Mouse (Mus musculus): Measurements from ENCODE around the gene Gm20388. TPM values are rescaled to one million over a fixed set of nuclear protein-coding genes. Genes with fewer than 3 reads are reported as not detected.
A peak's percentile ranks its signal among the peaks of the same experiment; 100 is the strongest.

Gene Gm20388
- polyA plus RNA-seq, 1 experiment from 2014 or later = not detected

DNA sequence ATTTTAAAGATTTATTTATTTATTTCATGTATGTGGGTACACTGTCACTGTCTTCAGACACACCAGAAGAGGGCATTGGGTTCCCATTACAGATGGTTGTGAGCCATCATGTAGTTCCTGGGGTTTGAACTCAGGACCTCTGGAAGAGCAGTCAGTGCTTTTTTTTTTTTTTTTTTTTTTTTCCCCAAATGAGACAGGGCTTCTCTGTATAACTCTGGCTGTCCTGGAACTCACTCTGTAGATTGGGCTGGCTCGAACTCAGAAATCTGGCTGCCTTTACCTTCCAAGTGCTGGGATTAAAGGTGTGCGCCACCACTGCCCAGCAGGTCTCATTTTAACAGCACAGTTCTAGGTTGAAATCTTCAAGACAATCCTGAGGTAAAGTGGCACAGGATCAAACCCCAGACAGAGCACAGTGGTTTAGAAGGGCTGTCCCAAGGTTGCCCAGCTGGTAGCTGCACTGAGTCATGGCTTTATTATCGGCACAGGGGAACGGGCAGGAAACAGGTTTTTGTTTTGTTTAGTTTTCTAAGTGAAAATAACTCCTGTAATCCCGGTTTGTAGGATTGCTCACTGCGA is 2038.7 kb downstream of the Gm20388 start, which contains the start of gene Banp:
Banp (plus strand) TSS at position 529 of the 579 bp plus-strand sequence.
- no peaks in the 10 kb centered on the region for H3K9me3 ChIP-seq (ENCODE audit: control insufficient read depth, low read length)
- WGBS = 68% methylated on average over 6 of the region's 6 CpGs
- peaks cover 5% of the 10 kb centered on the region; the same call in 1 of the 2 replicates for H3K36me3 ChIP-seq (replicated peaks; ENCODE audit: control insufficient read depth, insufficient read depth)
- H3K27me3 ChIP-seq (ENCODE audit: control insufficient read depth, insufficient read depth, low read length) = no peaks in the 10 kb centered on the region
- H3K9ac ChIP-seq = peak within 1 kb of the TSS; percentile 95
- peak within 1 kb of the TSS; percentile 95 for H3K27ac ChIP-seq
- ATAC-seq (ENCODE audit: low FRiP score) (no peak), DNase-seq (ENCODE audit: low spot score) (no peak)
- H3K4me2 ChIP-seq (replicated peaks) = peak within 1 kb of the TSS; percentile 97
- peak within 1 kb of the TSS; percentile 92 for H3K4me3 ChIP-seq (replicated peaks; ENCODE audit: low read length)
- peaks cover 29% of the 10 kb centered on the region for H3K4me1 ChIP-seq (replicated peaks; ENCODE audit: control insufficient read depth, insufficient read depth, low read length)

DNA sequence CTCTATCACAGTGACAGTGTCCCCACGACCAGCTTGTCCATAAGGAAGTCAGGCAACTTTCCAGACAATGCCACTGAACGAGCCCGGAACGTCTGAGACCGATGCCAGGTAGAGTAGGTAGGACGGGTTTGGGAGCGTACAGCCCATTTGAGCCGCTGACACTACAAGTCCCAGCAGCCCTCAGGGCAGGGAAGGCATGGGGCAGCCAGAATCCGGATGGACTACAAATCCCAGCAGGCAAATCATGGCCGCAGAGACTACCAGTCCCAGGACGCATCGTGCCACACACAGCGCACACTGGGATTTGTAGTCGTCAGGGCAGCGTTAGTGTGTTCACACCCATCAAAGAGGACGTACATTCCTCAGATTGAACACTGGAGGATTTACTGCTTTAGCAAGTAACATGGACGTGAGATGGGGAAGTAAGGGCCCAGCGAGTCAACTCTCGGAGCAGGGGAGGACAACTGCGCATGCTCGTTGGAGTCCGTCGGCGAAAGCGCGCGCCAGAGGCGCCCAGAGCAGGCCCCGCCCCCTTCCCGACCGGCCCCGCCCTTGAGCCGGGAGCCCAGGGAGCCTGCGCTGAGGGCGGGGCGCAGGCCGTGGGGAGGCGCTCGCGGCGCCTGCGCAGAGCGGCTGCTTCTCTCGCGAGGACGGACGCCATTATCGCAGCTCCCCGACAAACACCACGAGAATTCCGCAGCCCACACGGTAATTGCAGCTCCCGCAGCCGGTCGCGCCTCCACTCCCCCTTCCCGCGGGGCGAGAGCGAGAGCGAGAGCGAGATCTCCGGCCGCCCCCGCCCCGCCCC is 2039.5 kb downstream of the Gm20388 start:
- H3K9me3 ChIP-seq (ENCODE audit: control insufficient read depth, low read length) = no peaks in the 10 kb centered on the region
- peak overlapping the region; percentile 95 for H3K9ac ChIP-seq
- peak overlapping the region; percentile 97 for H3K4me2 ChIP-seq (replicated peaks)
- DNase-seq (ENCODE audit: low spot score) = peak; percentile 99
- H3K36me3 ChIP-seq (replicated peaks; ENCODE audit: control insufficient read depth, insufficient read depth) = peaks cover 6% of the 10 kb centered on the region; the same call in 1 of the 2 replicates
- H3K4me1 ChIP-seq (replicated peaks; ENCODE audit: control insufficient read depth, insufficient read depth, low read length) = peaks cover 29% of the 10 kb centered on the region
- peak overlapping the region; percentile 92 for H3K4me3 ChIP-seq (replicated peaks; ENCODE audit: low read length)
- H3K27ac ChIP-seq = peak overlapping the region; percentile 95
- WGBS = under 1% methylated on average over 55 of the region's 66 CpGs
- H3K27me3 ChIP-seq (ENCODE audit: control insufficient read depth, insufficient read depth, low read length) = no peaks in the 10 kb centered on the region
- peak; percentile 95 for ATAC-seq (ENCODE audit: low FRiP score)

DNA sequence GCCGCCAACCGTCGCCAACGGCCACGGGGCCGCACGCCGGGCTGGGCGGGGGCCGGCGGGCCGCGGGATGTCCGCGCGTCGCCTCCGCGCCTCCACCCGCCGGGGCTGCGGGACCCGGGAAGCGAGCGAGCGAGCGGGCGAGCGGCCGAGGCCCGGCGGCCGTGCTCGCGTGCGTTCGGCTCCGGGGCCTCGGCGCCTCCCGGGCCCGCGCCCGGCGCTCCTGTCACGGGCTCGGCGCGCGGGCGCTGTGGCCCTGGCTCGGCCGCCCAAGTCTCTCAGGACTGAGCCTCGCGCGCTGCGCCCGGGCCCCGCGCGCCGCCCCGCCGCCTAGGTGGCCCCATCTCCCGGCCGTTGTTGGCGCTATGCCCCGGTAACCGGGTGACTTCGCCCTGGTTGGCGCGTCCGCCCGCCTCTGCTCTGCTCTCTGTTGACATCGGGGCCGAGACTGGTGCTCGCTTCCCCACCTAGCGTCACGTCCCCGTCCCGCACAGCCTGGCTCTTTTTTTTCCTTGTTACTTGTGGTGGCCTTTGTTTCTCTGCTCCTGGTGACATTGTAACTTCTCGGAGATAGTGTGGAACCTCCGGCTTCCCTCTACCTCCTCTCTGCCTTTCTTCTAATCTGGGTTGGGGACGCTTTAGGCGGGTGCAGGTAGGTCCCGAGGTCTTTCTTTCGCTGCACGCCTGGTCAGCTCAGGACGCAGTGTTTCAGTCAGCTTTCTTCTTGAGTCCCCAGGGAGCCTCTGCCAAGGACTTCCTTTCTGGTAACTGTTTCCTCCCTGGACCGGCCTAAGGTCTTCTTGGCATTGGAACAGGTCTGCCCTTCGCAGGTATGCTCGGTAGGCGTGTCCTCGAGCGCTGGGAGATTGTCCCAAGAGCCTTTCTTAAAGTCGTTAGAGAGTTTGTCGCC is 2040.4 kb downstream of the Gm20388 start:
- peak overlapping the region; percentile 92 for H3K4me3 ChIP-seq (replicated peaks; ENCODE audit: low read length)
- H3K27ac ChIP-seq = peak overlapping the region; percentile 95
- DNase-seq (ENCODE audit: low spot score) (peak; percentile 42), ATAC-seq (ENCODE audit: low FRiP score) (peak; percentile 15; the same call in 1 of the 2 replicates)
- no peaks in the 10 kb centered on the region for H3K27me3 ChIP-seq (ENCODE audit: control insufficient read depth, insufficient read depth, low read length)
- H3K4me1 ChIP-seq (replicated peaks; ENCODE audit: control insufficient read depth, insufficient read depth, low read length) = peaks cover 29% of the 10 kb centered on the region
- H3K9me3 ChIP-seq (ENCODE audit: control insufficient read depth, low read length) = no peaks in the 10 kb centered on the region
- WGBS = under 1% methylated on average over 79 of the region's 97 CpGs
- H3K36me3 ChIP-seq (replicated peaks; ENCODE audit: control insufficient read depth, insufficient read depth) = peaks cover 13% of the 10 kb centered on the region
- peak overlapping the region; percentile 97 for H3K4me2 ChIP-seq (replicated peaks)
- H3K9ac ChIP-seq = peak overlapping the region; percentile 95

DNA sequence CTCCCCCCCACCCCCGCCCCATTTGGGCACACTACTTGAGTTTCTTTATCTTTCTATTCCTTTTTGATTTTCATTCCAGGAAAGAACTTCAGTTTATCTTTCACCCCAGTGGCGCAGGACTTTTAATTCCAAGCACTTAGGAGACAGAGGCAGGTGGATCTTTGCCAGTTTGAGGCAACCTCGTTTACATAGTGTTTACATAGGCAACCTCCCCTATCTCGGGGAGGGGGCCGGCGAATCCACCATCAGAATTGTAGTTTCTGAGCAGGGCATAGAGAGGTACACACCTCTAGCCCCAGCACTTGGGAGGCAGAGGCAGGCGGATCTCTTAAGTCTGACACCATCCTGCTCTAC is 2041.0 kb downstream of the Gm20388 start:
- no peaks in the 10 kb centered on the region for H3K9me3 ChIP-seq (ENCODE audit: control insufficient read depth, low read length)
- H3K27ac ChIP-seq = peak overlapping the region; percentile 95
- peak overlapping the region; percentile 95 for H3K9ac ChIP-seq
- 35% methylated on average over 7 of the region's 7 CpGs for WGBS
- H3K36me3 ChIP-seq (replicated peaks; ENCODE audit: control insufficient read depth, insufficient read depth) = peaks cover 14% of the 10 kb centered on the region
- ATAC-seq (ENCODE audit: low FRiP score) (no peak), DNase-seq (ENCODE audit: low spot score) (no peak)
- no peaks in the 10 kb centered on the region for H3K27me3 ChIP-seq (ENCODE audit: control insufficient read depth, insufficient read depth, low read length)
- H3K4me3 ChIP-seq (replicated peaks; ENCODE audit: low read length) = peak overlapping the region; percentile 92
- H3K4me2 ChIP-seq (replicated peaks) = peak overlapping the region; percentile 97
- H3K4me1 ChIP-seq (replicated peaks; ENCODE audit: control insufficient read depth, insufficient read depth, low read length) = peaks cover 29% of the 10 kb centered on the region

DNA sequence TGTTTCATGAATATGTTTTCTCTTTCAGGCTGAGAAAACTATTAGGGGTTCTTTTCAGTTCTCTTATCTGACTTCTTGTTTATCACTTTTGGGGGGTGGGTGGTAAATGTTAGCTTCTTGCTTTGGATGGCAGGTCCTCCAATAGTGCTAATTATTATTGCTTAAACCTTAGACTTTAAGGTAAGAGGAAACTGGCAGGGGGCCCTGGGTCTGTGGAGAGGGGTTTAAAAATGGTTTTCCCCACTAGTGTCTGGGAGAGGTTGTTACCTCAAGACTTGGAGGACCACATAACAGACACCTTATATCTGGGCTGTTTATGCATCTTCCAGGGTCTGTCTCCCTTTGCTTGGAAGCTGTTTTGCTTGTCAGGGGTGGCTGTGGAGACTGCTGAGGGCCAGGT is 2041.5 kb downstream of the Gm20388 start:
- Histone ChIP-seq H3K27ac (no peak overlapping the region), H3K9ac (peak overlapping the region; percentile 26; the same call in 1 of the 2 replicates), H3K4me1 (replicated peaks; ENCODE audit: control insufficient read depth, insufficient read depth, low read length) (peaks cover 29% of the 10 kb centered on the region), H3K4me2 (replicated peaks) (peak overlapping the region; percentile 97), H3K9me3 (ENCODE audit: control insufficient read depth, low read length) (no peaks in the 10 kb centered on the region), H3K27me3 (ENCODE audit: control insufficient read depth, insufficient read depth, low read length) (no peaks in the 10 kb centered on the region), H3K4me3 (replicated peaks; ENCODE audit: low read length) (peak overlapping the region; percentile 92), H3K36me3 (replicated peaks; ENCODE audit: control insufficient read depth, insufficient read depth) (peaks cover 14% of the 10 kb centered on the region)
- ATAC-seq (ENCODE audit: low FRiP score) (no peak), DNase-seq (ENCODE audit: low spot score) (no peak)

DNA sequence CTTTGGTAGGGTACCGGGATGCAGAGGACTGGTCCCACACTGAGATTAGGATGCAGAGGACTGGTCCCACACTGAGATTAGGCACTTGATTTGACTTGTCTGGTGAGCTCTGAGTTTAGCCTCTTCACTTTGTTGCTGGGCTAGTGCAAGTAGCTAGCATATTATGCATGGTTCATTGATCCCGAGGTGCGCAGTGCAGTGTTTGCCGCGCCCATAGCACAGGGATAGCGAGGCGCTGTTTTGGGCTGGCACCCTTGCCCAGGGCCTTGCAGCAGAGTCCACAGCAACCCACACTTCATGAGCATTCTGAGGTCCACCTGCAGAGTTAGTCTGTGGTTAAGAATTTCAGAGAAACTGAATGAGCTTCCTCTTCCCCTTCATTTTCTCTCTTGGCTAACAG is 2042.2 kb downstream of the Gm20388 start:
- Histone ChIP-seq H3K27ac (no peak overlapping the region), H3K4me3 (replicated peaks; ENCODE audit: low read length) (no peak overlapping the region), H3K9ac (peak overlapping the region; percentile 26; the same call in 1 of the 2 replicates), H3K4me2 (replicated peaks) (peak overlapping the region; percentile 97), H3K9me3 (ENCODE audit: control insufficient read depth, low read length) (no peaks in the 10 kb centered on the region), H3K4me1 (replicated peaks; ENCODE audit: control insufficient read depth, insufficient read depth, low read length) (peaks cover 24% of the 10 kb centered on the region), H3K36me3 (replicated peaks; ENCODE audit: control insufficient read depth, insufficient read depth) (peaks cover 14% of the 10 kb centered on the region), H3K27me3 (ENCODE audit: control insufficient read depth, insufficient read depth, low read length) (no peaks in the 10 kb centered on the region)
- DNase-seq (ENCODE audit: low spot score) (no peak), ATAC-seq (ENCODE audit: low FRiP score) (no peak)
- WGBS = 87% methylated on average over 7 of the region's 7 CpGs

DNA sequence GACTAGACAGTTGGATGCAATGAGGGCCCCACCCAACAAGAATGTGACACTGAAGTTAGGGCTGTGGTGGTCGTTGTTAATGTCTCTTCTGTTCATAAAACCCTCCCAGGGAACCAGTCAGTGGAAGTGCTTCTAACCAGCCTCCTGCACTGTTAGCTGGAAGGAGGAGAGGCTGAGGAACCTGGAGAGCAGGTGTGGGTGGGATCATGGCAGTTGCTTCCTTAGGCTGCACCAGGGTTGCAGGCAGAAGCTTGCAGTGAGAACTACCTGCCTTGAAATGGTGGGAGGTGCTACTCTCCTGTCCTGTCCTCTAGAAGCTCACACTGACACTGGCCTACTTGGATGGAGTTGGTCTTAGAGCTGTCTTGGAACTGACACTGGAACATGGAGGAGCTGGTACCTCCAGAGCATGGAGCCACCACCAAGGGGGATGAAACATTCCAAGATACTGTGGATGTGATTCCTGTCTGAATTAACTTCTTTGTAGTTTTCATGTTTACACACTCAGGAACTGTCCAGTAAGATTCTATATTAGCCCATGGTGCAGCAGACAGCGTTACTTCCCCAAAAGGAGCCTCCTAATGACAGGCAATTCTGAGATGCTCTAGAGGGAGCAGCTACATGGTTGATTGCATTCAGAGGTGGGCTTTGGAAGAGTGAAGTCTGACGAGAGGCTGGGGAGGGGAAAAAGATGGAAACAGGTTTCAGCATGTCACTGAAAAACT is 2043.3 kb downstream of the Gm20388 start:
- DNase-seq (ENCODE audit: low spot score) (no peak), ATAC-seq (ENCODE audit: low FRiP score) (no peak)
- Histone ChIP-seq H3K4me1 (replicated peaks; ENCODE audit: control insufficient read depth, insufficient read depth, low read length) (peaks cover 15% of the 10 kb centered on the region), H3K27ac (no peak overlapping the region), H3K9me3 (ENCODE audit: control insufficient read depth, low read length) (no peaks in the 10 kb centered on the region), H3K4me3 (replicated peaks; ENCODE audit: low read length) (no peak overlapping the region), H3K9ac (no peak overlapping the region), H3K27me3 (ENCODE audit: control insufficient read depth, insufficient read depth, low read length) (no peaks in the 10 kb centered on the region), H3K36me3 (replicated peaks; ENCODE audit: control insufficient read depth, insufficient read depth) (peaks cover 14% of the 10 kb centered on the region), H3K4me2 (replicated peaks) (no peak overlapping the region)
- 67% methylated on average over 3 of the region's 3 CpGs for WGBS

DNA sequence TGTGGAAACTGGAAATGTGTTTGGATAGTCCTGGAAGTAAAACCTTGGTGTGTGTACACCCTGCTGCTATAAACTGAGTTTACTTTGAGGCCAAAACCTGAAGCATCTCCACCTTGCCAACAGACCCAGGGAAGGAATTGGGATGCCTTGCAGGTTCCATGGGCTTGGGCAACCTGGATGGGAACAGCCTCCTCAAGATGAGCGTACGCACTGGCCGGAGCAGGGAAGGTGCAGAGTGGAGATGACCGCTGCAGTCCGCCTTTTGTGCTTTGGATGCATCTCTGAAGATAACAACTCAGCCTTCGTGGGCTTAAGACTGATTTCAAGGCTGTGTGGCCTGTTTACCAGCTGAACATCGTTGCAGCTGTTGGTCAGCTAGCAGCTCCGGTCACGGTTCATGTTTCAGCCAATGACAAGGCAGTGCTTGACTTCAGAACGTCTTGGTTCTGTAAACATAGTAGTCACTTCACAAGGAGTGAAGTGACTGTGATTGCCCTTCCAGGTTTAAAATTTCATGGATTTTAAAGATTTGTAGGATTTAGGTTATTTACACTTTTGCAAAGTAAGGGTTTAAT is 2044.4 kb downstream of the Gm20388 start:
- DNase-seq (ENCODE audit: low spot score) (no peak), ATAC-seq (ENCODE audit: low FRiP score) (no peak)
- Histone ChIP-seq H3K36me3 (replicated peaks; ENCODE audit: control insufficient read depth, insufficient read depth) (peaks cover 14% of the 10 kb centered on the region), H3K9ac (no peak overlapping the region), H3K4me2 (replicated peaks) (no peak overlapping the region), H3K27me3 (ENCODE audit: control insufficient read depth, insufficient read depth, low read length) (no peaks in the 10 kb centered on the region), H3K4me1 (replicated peaks; ENCODE audit: control insufficient read depth, insufficient read depth, low read length) (peaks cover 15% of the 10 kb centered on the region), H3K9me3 (ENCODE audit: control insufficient read depth, low read length) (no peaks in the 10 kb centered on the region), H3K27ac (no peak overlapping the region), H3K4me3 (replicated peaks; ENCODE audit: low read length) (no peak overlapping the region)
- WGBS = 85% methylated on average over 10 of the region's 10 CpGs
